Mouse (Mus musculus): ENCODE measurements around the gene Hao1.

Gene Hao1

DNA sequence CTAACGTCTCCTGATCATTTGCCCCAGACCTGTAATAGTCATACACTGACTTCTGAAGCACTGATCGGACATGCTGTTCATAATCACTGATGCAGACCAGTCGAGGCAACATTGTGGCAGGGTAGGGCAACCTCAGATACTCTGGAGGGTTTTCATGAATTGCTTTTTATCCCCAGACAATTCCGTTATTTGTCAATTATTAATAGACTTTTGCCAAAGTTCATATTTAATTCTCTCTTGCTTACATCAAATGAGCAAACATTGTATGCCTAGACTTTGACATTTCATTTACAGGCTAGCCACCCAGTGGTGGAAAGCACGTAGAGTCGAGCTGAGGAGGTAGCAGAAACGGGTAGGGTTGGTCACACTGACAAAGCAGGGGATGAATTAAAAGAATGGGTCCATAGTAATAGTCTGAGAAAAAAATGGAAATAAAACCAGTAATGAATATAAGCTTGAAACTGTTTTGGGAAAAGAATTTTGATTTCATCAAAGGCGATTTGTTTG, at the start of gene Hao1:
TSS of gene Hao1 (minus strand) at position 148 of the 507 bp plus-strand sequence.
- no peak for DNase-seq

DNA sequence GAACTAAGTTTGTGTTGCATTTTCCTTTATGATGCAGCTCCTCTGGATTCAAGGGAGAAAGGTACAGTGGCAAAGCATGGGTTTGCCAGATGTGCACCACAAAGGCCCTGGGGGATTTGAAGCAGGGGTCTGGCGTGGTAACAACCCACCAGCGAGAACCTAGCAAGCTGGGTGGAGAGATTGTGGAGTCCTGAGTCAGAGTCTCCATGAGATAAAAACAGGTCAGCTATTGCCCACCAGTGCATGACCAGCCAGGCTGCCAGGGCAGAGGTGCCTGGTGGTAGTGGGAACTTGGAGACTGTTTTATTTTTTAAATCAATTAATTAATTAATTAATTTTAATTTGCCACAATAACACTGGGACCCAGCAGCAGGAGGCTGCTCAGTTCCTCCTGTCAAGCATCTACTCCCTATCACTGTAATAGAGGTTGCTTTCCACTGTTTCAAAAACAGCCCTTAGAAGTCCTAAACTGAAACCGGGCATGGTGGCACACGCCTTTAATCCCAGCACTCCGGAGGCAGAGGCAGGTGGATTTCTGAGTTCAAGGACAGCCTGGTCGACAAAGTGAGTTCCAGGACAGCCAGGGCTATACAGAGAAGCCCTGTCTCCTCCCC, 37.0 kb upstream of the Hao1 start:
- DNase-seq: no peak

DNA sequence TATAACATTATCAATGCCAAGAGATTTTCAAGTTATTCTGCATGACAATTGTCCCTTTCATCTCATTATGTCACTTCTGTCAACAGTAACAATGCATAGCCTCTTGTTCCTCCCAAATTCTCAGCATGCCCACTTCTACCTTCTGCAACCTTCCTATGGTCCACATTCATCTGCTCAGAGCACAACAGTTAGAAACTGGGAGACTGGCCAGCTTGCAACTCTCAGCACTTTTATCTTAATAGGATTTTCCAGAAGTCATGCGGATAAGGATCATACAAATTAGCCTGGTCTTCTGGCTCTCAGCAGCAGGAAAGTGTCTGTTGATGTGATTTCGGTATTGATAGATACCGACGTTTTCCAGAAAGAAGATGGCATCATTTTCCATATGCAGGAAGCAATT, 31.1 kb upstream of the Hao1 start:
- no peak for DNase-seq

DNA sequence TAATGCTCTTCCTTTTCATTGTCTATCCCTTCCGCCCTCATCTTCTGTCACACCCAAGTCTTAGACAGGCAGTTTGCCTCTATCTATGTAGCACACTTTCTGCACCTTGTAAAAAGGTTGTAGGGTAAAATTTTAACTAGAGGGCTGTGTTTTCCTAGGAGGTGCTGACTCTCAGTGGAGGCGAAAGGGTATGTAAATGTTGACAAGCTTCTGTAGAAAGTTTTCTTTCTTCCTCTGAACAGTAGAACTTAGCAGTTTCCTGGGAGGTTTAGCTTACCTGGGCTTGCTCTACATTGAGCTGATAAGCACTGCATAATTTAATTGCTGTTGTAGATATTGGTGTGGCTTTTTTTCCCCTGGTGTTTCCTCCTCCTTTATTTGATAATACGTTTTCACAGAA, 5.3 kb upstream of the Hao1 start:
- no peak for DNase-seq

DNA sequence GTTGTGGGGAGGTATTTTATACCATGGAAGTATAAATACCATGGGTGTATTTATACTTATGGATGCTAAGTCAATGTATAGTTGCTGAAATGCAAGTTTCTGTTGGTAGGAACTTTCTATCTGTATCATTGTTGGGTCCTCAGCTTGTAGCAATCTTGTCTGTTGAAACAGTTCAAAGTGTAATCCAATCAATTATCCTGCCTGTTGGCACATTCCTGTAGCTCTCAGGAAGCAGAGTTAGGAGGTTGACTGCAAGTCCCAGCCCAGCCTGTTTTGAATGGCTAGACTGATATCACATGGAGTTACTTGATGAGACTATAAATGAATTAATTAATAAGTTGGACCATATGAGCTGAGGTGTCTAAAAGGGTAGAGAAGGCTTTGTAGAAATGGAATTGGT, 1.8 kb downstream of the Hao1 start:
- no peak for DNase-seq

DNA sequence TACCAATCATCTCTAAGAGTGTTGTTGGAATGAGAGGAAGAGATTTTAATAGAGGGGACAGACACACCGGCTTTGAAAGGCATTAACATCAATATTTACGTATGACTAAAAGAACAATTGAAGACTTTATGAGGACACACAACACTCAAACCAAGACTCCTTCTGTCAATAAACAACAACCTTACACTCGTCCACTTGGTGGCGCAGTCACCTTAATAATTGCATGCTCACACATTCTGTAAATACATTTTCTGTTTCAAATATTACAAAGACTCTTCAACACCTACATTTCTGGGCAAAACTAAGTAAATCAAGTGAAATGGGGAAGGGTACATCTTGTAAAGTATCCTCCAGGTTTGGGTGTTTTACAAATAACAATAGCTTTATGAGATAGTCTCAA, 4.4 kb downstream of the Hao1 start:
- peak; percentile 50 to 75 for DNase-seq

DNA sequence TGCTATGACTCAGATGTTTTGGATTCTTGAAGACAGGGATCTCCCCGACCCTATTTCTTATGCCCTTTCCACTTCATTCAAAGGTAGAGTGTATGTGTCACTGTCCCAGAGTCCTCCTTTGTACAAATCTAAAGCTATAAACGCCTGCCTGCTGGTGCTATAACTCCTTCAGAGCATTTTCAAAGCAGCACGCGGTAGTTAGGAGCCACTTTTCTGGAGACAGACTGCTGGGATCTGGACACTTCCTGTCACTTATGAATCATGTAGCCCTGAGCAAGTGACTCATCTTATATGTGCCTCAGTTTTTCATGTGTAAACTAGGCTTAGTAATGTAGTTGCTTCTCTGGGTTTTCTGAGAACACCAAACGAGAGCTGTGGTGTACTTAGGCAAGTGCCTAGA, 9.1 kb downstream of the Hao1 start:
- DNase-seq: no peak

DNA sequence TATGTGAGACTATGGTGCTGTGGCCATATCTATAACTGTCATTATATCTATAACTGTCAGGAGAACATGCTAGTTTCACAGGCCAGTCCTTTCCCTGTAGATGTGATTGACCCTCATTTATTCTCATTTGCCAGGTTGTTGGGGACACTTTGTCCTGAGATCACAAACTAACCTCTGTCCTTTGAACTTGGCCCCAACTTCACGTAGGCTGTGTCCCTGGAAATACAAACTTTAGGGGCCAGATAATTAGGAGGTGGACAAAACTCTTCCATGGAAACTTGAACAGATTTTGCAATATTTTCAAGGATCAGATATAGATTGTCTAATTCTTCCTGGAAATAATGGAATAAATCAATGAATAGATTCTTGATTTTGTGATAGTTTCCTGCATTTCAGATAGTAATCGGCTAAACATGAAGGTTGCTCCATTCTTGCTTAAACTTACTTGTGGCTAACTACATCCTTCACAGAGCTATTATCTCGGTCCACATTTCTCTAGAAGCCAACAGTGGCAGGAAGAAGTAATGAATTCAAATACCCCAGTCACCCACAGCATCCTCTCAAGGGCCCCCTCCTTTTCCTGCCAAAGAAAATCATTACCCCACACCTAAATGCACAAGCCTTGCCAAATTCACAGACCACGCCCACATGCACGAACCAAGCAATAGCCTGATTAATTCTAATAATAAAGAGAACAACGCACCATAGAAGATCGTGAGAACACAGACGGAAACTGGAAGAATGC, 9.7 kb downstream of the Hao1 start:
- DNase-seq: no peak

DNA sequence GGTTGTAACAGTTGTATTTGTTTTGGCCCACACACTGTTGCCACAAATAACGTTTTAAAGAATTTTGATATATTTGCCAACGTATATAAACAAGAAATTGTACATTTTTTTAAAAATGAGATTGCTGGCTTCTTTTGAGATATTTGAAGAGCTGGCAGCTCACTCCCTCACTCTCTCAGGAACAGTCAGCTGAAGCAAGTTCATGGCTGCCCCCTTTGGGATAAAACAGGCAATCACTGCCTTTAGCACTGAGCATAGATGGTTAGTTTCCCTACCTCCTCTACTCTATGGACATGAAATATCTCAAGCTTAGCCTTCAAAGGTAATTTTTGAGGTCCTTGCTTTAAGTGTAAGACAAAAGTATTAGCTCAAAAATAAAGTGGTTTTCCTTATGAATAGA, 10.7 kb downstream of the Hao1 start:
- DNase-seq: no peak

DNA sequence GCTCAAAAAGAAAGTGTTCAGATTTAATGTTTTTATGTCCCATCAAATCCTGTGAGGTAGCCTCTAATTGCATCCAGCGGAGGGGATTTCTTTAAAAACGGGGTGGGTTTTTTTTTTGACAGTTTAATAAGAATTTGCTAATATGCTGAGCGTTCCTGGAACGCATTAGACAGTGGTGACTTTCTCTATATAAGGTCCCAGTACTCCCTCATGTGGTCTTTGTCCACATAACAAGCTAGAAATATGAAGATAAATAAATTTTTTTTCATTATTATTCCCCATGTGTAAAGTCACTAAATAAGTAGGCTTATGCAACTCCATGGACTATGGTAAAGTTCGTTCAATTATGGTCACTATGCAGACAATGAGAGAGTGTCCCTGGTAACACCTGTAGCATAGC, 13.1 kb downstream of the Hao1 start:
- no peak for DNase-seq

DNA sequence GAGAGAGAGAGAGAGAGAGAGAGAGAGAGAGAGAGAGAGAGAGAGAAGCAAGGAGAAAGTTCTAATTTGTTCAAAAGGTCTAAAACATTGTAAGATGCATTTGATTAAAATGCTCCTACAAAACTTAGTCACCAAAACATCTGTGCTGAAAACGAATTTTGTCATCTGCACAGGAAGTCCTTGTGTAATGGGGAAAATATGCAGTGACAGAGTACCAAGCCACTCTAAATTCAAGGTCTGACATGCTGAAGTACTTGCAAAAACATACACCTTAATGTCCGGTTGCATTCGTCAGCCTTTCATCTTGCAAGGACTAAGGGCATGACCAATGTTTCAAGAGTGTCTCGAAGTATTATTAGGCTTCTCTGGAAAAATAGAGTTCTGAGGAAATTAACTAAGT, 15.7 kb downstream of the Hao1 start:
- no peak for DNase-seq

DNA sequence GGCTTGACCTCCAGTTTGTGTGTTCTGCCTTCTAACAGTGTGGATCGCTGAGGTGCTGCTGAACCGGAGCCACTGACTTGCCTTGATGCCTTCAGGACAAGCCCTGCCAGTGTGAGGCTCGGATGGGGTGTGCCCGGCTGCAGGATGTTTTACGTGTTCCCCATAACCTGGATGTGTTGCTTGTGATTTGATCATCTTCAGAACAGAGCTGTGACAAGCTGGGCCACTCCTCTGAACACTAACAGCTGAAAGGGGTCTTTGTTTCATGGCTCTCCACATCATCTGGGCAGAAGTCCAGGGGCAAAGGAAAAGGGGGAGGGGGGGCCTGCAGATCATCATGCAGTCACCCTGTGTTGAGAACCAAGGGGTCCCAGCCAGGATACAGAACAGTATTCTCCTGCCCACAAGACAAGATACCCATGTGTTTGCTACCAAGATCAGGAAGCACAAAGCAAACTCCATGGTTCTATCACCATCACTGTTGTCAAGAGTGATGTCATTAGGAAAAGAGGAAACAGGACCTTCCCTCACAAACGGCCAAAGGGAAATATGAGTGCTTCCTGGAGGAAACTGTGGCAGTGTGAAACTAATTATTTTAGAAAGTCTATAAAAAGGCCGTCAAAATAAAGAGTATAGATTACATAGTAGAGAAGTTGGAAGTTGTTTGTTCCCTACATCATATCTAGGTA, 25.9 kb downstream of the Hao1 start:
- DNase-seq: peak in 1 of 2 experiments; percentile 8

DNA sequence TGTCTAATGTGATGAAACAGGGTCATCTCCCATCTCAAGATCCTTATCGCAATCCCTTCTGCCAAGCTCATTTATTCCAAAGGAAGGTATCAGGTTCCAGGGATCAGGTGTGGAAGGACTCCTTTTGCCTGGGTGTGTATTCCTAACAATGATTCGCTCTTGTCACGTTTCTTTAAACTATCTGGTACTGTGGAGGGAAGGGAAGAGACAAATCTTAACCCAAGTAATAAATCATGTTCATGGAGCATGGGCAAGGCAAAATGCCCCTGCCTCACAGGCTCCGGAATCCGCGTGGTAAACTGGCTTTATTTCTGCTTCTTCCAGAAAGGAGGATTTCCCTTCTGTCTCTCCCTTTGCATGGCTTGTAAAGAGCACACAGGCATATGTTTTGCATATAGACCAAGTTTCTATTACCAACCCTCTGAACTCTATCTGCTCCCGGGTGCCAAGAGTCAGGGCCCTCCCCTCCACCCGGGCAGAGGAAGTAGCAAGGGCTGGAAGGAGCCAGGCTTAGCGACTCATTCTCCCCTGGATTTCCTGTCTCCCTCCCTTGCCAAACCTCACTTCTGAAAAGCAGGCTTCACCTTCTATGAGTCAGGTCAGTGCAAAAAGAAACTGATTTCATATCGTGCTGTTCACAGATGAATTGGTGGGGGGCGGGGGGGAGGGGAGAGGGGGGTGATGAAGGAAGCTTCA, 26.6 kb downstream of the Hao1 start:
- DNase-seq: peak in 1 of 2 experiments; percentile 14

DNA sequence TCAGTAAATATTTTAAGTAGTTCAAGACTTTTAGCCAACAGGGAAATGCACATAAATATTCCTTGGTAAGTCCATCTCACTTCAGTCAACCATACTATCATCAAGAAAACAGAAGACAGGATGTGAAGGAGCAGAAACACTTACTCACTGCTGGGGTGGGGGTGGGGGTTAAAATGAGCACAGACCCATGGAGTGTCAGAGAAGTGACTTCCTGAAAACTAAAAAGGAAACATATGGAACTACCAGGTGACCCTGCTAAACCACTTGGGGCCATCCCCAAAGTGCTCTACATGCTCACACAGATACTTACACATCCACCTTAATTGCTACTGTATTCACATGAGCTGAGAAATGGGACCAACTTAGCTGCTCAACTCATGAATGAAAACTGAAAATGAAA, 36.1 kb downstream of the Hao1 start:
- no peak for DNase-seq

DNA sequence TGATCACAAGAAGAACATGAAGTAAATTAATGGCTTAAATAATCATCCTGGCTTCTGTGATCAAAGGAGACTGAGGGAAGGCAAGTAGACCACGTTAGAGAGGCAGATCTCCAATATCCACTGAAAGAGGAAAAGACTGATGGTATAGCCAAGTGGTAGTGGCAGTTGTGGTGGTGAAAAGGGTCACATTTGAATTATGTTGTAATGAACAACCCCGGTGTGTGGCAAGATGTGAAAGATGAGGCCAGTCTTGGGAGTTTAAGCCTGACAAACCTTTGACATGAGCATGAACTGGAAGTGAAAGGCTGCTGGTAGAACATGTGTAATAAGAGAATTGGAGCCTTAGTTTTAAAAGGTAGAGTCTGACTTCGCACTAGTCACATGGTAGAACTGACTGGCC, 54.4 kb downstream of the Hao1 start:
- DNase-seq: no peak

DNA sequence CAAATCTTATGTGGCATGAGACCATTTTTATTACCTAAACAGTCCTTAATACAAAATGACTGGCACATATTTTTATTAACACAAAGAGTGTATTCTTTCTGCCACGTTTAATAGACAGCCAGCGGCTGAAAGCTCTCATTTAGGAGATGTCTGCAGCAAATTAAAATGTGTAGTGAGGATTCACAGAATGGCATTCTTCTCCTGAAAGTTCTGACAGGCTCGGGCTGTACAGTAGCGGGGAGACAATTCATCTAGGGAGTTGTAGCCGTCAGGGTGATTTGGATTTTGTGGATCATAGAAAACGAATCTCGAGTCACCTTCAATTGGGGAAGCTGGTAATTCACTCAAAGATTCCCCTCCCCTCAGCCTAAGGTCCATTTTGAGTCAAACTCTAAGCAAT, 55.7 kb downstream of the Hao1 start:
- DNase-seq: no peak

DNA sequence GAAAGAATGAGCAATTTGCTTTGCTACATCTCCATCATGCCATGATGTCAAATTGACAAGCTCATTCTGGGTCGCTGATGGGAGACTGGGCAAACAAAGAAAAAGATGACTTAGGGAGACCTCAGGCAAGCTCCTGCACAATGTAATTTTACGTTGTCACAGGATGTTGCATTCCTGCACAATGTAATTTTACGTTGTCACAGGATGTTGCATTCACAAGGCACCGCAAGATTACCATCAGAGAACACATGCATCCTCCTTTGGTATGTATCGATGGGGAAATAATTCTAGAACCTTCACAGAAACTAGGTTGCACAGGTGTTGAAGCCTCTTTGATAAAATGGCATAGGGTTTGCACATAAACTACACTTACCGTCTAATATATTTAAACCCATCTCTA, 65.5 kb downstream of the Hao1 start:
- no peak for DNase-seq

DNA sequence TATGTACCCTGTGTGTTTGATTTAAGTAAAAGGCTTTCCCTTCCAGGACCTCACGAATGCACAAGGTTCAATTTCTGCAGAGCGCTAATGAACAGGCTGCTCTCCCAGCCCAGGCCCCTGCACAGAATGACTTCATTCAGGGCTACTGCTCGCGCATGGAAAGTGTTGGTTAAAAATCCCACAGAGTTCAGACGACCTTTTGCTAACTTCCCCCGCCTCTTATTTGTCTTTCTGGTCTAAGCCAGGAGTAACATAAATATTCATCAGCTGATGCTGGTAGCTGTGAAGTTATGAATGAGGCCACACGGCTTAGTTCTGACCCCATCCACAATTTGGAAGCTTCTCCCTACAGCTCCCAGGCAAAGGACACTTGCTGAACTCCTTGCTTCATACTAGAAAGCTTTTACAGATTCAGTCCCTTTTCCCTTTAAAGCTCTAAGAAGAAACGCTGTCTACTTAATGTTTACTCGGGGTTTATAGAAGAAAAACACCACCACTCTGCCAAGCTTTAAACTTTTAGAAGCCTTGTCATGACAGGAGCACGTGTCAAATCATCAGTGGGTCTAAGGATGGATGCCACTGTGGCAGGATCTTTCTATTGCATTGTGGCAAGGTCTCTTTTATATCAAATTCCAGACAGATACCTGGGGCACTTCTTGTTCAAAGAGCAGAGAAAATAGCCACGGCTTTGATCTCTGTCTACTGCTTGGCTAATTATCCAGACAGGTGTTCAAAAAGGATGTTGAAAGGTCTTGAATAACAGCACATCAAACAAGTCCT, 67.9 kb downstream of the Hao1 start:
- DNase-seq: no peak

DNA sequence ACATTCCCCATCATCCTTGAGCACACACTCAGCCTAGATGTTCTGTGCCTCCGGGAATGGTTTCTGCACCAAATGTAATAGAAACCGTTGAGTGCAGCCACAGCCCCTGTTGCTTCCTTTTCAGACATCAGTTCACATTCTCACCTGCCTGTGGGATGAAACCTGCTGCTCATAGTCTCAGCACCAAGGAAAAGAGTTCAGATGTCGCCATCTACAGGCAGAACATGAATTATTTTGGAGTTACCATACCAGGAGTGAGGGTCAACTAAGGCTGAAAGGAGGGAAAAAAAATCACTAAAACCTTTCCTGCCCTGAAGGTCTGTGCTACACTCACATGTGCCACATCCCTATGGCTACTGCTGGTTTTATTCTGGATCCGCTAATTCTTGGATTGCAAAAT, 71.5 kb downstream of the Hao1 start:
- DNase-seq: peak in 1 of 2 experiments; percentile 2

DNA sequence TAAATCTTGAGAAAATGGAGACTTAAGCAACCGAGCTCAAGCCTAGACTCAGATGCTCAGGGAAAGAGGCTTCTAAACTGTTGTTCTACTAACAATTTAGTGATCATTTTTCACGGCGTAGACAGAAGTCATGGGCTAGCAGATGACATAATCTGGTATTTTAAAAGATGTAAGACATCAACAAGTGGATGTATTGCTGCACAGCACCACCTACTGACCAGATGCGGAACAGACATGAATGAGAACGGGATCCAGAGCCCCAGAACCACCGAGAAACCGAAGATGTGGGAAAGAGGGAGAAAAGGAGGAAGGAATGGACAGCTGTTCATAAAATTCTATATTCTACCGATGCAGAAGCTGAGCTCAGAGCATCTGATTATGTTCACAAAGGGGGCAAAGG, 72.4 kb downstream of the Hao1 start:
- DNase-seq: peak; percentile 64 to 79

DNA sequence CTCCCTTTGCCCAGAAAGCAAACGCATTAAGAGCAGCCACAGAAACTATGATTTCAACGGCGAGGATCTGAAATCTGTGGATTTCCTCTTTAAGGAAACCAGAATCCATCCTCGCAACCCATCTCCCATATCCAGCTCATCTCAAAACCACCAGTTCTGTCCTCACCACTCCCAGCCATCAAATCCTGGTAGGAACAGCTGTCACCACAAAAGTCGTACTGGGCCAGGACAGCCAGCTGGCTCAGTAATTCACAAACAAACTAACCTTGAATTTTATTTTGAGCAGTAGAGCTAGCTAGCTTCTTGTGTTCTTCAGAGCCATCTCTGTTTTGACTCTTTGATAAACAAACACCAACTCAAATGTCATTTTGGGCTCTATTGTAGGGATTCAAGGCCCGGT, 73.0 kb downstream of the Hao1 start:
- no peak for DNase-seq

DNA sequence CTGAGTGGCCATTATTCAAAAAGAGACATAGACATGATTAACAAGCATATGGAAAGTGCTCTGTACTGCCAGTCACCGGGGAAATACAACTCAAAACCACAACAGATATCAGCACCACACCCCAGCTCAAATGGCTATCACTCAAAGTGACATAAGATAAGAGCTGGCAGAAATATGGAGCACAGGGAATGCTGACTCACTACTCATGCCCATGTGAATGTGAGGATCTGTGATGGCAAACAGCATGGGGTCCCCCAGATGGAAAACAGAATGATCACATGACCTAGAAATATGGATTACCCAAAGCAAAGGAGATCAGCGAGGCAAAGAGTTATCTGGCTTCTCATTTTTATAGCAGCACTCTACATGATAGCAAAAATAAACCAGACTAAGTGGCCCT, 89.0 kb downstream of the Hao1 start:
- no peak for DNase-seq

DNA sequence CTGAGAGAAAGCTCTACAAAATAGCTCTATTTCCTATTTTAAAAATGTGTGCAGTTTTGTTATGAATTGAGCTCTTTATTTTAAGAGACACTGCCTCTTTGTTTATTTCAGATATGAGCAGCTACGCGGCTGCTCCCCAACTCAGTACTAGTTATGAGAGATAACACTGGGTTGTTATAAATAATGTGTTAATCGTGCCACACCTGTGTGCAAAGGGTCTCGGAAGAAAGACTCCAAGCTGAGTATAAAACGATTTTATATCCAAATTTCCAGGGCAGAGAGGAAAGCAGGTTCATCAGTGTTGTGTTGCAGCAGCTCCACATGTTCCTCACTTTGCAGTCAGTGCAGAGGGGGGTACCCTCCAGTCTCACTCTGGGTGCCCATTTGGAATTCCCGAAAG, 91.8 kb downstream of the Hao1 start:
- no peak for DNase-seq
